Mouse (Mus musculus): Measurements from ENCODE around the gene Mfsd2b. TPM values are rescaled to one million over a fixed set of nuclear protein-coding genes. Genes with fewer than 3 reads are reported as not detected.

Mfsd2b gene
- total RNA-seq, 2 experiments from 2014 or later: 0.75 to 0.93 TPM

- no peak for TF ChIP-seq CTCF (IDR thresholded peaks at IDR 0.05)
- Histone ChIP-seq H3K27ac (no peak overlapping the region), H3K4me3 (no peak overlapping the region)
- no peak for DNase-seq (ENCODE audit: extremely low spot score in 1 of 2, low spot score in 2 of 2)
- intact Hi-C loops (cut with DNase I): loop anchor here (2.0 to 5.0 kb wide), 2 partner anchors 65 to 74 kb away; partner anchors contain the start of genes Fam228b, Pfn4 and Ubxn2a
Observed at GRCm38 (mm10) chr12:4842456-4842855, 31.7 kb downstream of the Mfsd2b start.

- H3K27ac ChIP-seq: peak within 1 kb of the TSS; percentile 64
- intact Hi-C loops (cut with DNase I): loop anchor here (2.0 to 5.0 kb wide), 2 partner anchors 23 to 66 kb away; partner anchors contain the start of gene Ubxn2a
Observed at GRCm38 (mm10) chr12:4841392-4841887, 32.7 kb downstream of the Mfsd2b start, which contains the start of gene Fkbp1b. Fkbp1b (minus strand) TSS chr12:4841591.

GRCm38 (mm10) chr12:4840741-4841140, 33.4 kb downstream of the Mfsd2b start:
- peak overlapping the region; percentile 71 for H3K4me3 ChIP-seq
- peak overlapping the region; percentile 64 for H3K27ac ChIP-seq
- intact Hi-C loops (cut with DNase I): loop anchor here (2.0 to 5.0 kb wide), 2 partner anchors 22 to 67 kb away; partner anchors contain the start of gene Ubxn2a

More at GRCm38 (mm10) chr12:4841392-4841887, 32.7 kb downstream of the Mfsd2b start, which contains the start of gene Fkbp1b:
- peak within 1 kb of the TSS; percentile 71 for H3K4me3 ChIP-seq
- no peak for TF ChIP-seq CTCF (IDR thresholded peaks at IDR 0.05)
- DNase-seq (ENCODE audit: extremely low spot score in 1 of 2, low spot score in 2 of 2): peak; percentile 55 to 56

GRCm38 (mm10) chr12:4840010-4840409, 34.1 kb downstream of the Mfsd2b start:
- Histone ChIP-seq H3K4me3 (no peak overlapping the region; the same call in 1 of the 2 replicates), H3K27ac (no peak overlapping the region)
- DNase-seq (ENCODE audit: extremely low spot score in 1 of 2, low spot score in 2 of 2): no peak
- intact Hi-C loops (cut with DNase I): loop anchor here (2.0 to 5.0 kb wide), 2 partner anchors 21 to 67 kb away; partner anchors contain the start of gene Ubxn2a
- TF ChIP-seq CTCF (IDR thresholded peaks at IDR 0.05): no peak

More at GRCm38 (mm10) chr12:4840741-4841140, 33.4 kb downstream of the Mfsd2b start:
- no peak for TF ChIP-seq CTCF (IDR thresholded peaks at IDR 0.05)
- no peak for DNase-seq (ENCODE audit: extremely low spot score in 1 of 2, low spot score in 2 of 2)

- no peak for TF ChIP-seq CTCF (IDR thresholded peaks at IDR 0.05)
- DNase-seq (ENCODE audit: extremely low spot score in 1 of 2, low spot score in 2 of 2): no peak
- no peak overlapping the region for H3K4me3 ChIP-seq
- intact Hi-C loops (cut with DNase I): no loop called here
- no peak overlapping the region for H3K27ac ChIP-seq
Observed at GRCm38 (mm10) chr12:4836959-4837358, 37.2 kb downstream of the Mfsd2b start.

GRCm38 (mm10) chr12:4827256-4827655, 46.9 kb downstream of the Mfsd2b start:
- intact Hi-C loops (cut with DNase I): no loop called here
- TF ChIP-seq CTCF (IDR thresholded peaks at IDR 0.05): no peak
- DNase-seq (ENCODE audit: extremely low spot score in 1 of 2, low spot score in 2 of 2): no peak
- H3K27ac ChIP-seq: no peak overlapping the region
- no peak overlapping the region for H3K4me3 ChIP-seq

GRCm38 (mm10) chr12:4817361-4818101, 56.6 kb downstream of the Mfsd2b start, which contains the start of gene Sf3b6:
Sf3b6 (plus strand) TSS chr12:4817544.
- peak; percentile 96 to 97 for DNase-seq (ENCODE audit: extremely low spot score in 1 of 2, low spot score in 2 of 2)
- peak within 1 kb of the TSS; percentile 81 for H3K27ac ChIP-seq
- intact Hi-C loops (cut with DNase I): loop anchor here (2.0 kb wide), 3 partner anchors 23 to 99 kb away; partner anchors contain the start of genes Atad2b, Fam228b, Fkbp1b and Pfn4
- TF ChIP-seq CTCF (IDR thresholded peaks at IDR 0.05): no peak
- peak within 1 kb of the TSS; percentile 88 for H3K4me3 ChIP-seq

GRCm38 (mm10) chr12:4816680-4817360, 57.3 kb downstream of the Mfsd2b start:
- H3K4me3 ChIP-seq: peak overlapping the region; percentile 88
- peak overlapping the region; percentile 81 for H3K27ac ChIP-seq
- DNase-seq (ENCODE audit: extremely low spot score in 1 of 2, low spot score in 2 of 2): no peak
- intact Hi-C loops (cut with DNase I): loop anchor here (2.0 kb wide), 2 partner anchors 48 to 100 kb away; partner anchors contain the start of genes Atad2b, Fam228b and Pfn4
- no peak for TF ChIP-seq CTCF (IDR thresholded peaks at IDR 0.05)

GRCm38 (mm10) chr12:4813636-4814035, 60.5 kb downstream of the Mfsd2b start:
- intact Hi-C loops (cut with DNase I): no loop called here

More at GRCm38 (mm10) chr12:4813636-4814035, 60.5 kb downstream of the Mfsd2b start:
- TF ChIP-seq CTCF (IDR thresholded peaks at IDR 0.05): no peak
- Histone ChIP-seq H3K27ac (no peak overlapping the region), H3K4me3 (no peak overlapping the region)
- no peak for DNase-seq (ENCODE audit: extremely low spot score in 1 of 2, low spot score in 2 of 2)

Other genes with a start within 250 kb of the Mfsd2b start
- gene Fam228a, start 135.9 kb downstream of the Mfsd2b start, total RNA-seq (2021): 1 to 10 TPM; 2.8 to 2.9 TPM
- 10 to 100 TPM in 1 of 2 experiments, 1 to 10 TPM in 1; 9.7 to 12.5 TPM for gene Pfn4, start 105.3 kb downstream of the Mfsd2b start, total RNA-seq (2021)
- gene Fam228b, start 105.1 kb downstream of the Mfsd2b start, total RNA-seq (2021): 10 to 100 TPM; 20.2 to 20.5 TPM
- 10 to 100 TPM; 75.5 to 85.2 TPM for gene Sf3b6, start 56.8 kb downstream of the Mfsd2b start, total RNA-seq (2021)
- 10 to 100 TPM; 43.7 to 48.3 TPM for gene Fkbp1b, start 32.8 kb downstream of the Mfsd2b start, total RNA-seq (2021)
- 10 to 100 TPM; 11.8 to 12.5 TPM for gene Wdcp, start 31.1 kb downstream of the Mfsd2b start, total RNA-seq (2021)
- 10 to 100 TPM; 56.5 to 60.3 TPM for gene Ubxn2a, start 33.3 kb upstream of the Mfsd2b start, total RNA-seq (2021)
- 10 to 100 TPM; 32.6 to 37.9 TPM for gene Atad2b, start 43.0 kb upstream of the Mfsd2b start, total RNA-seq (2021)

All from left cerebral cortex, adult 2 months (tissue).